ENCODE assay signal across 12 mouse cellular contexts in genomic region chr6:91335470-91335869, GRCm38 (mm10).
"Had no signal": no experiment of that assay in that cellular context is flagged by ENCODE, and none has a peak within 500 bp of the region (broad histone marks: within the 10 kb centered on the region; RNA-seq: fewer than 3 reads in every experiment).

No protein-coding gene starts in this region.

- H3K4me2 ChIP-seq: limb, embryonic 13.5 days; stomach, embryonic 15.5 days had no signal

- DNase-seq: kidney, adult 18-20 months; kidney, postnatal 10 days; kidney, postnatal 4 days; left cerebral cortex, postnatal 4 days; lung, adult 18-20 months; midbrain, embryonic 14.5 days; right cerebral cortex, postnatal 14 days; thymus, postnatal 25 days had no signal

- H3K27ac ChIP-seq: layer of hippocampus, adult 2 months; limb, embryonic 13.5 days; liver, embryonic 14.5 days; stomach, embryonic 15.5 days had no signal

- H3K4me3 ChIP-seq: layer of hippocampus, adult 2 months; limb, embryonic 13.5 days; stomach, embryonic 15.5 days had no signal

- H3K9ac ChIP-seq: limb, embryonic 13.5 days; liver, embryonic 14.5 days; stomach, embryonic 15.5 days had no signal

- H3K4me1 ChIP-seq: stomach, embryonic 15.5 days had no signal

- H3K9me3 ChIP-seq: limb, embryonic 13.5 days; stomach, embryonic 15.5 days had no signal

- H3K36me3 ChIP-seq: limb, embryonic 13.5 days; stomach, embryonic 15.5 days had no signal

- H3K27me3 ChIP-seq: limb, embryonic 13.5 days; stomach, embryonic 15.5 days had no signal
